Mouse (Mus musculus) midbrain, embryonic 12.5 days (tissue): ENCODE measurements at regions not wholly inside any gene's neighbourhood (a gene's known extent, or its start where the extent isn't known, plus 50 kb on each side); places are given as distances from the start of the nearest gene placed in this dataset.

Experiments
- ATAC-seq: fragments of 200-750 bp; cut with Nextera tagmentation; 2 replicates; pipeline ENCODE4 v1.8.0; 2017; ENCODE audit warnings: low read depth, moderate TSS enrichment, moderate library complexity; ENCODE audit not compliant: low FRiP score
- H3K27ac ChIP-seq: fragments of 300-500 bp; sonication (generic); replicated peaks from 2 replicates; pipeline ENCODE4 v1.5.1; 2016; ENCODE audit warnings: mild to moderate bottlenecking
- H3K27me3 ChIP-seq: fragments of 300-500 bp; sonication (generic); 2 replicates; pipeline ENCODE4 v1.6.1; 2016; ENCODE audit warnings: mild to moderate bottlenecking
- H3K36me3 ChIP-seq: fragments of 300-500 bp; sonication (generic); 2 replicates; pipeline ENCODE4 v1.6.1; 2016
- H3K4me1 ChIP-seq: fragments of 300-500 bp; sonication (generic); 2 replicates; pipeline ENCODE4 v1.6.1; 2016
- H3K4me2 ChIP-seq: fragments of 300-500 bp; sonication (generic); replicated peaks from 2 replicates; pipeline ENCODE4 v1.6.1; 2016; ENCODE audit warnings: mild to moderate bottlenecking, moderate library complexity
- H3K4me3 ChIP-seq: fragments of 300-500 bp; sonication (generic); 2 replicates; pipeline ENCODE4 v1.5.1; 2016; ENCODE audit warnings: mild to moderate bottlenecking
- H3K9ac ChIP-seq: fragments of 300-500 bp; sonication (generic); replicated peaks from 2 replicates; pipeline ENCODE4 v1.6.1; 2016; ENCODE audit warnings: mild to moderate bottlenecking, moderate library complexity
- H3K9me3 ChIP-seq: fragments of 300-500 bp; sonication (generic); 2 replicates; pipeline ENCODE4 v1.6.1; 2016; ENCODE audit warnings: mild to moderate bottlenecking
- WGBS: fragments of 180-500 bp; shearing (Covaris S2); methylation state at CpG from one replicate; pipeline ENCODE4 v1.1.7; 2016; 5-methylcytosine and 5-hydroxymethylcytosine counted together

GRCm38 (mm10) chr3:102386091-102386490, 83.6 kb upstream of the Ngf start:
- no peaks in the 10 kb centered on the region for H3K9me3 ChIP-seq
- WGBS: 89% methylated on average over 4 of the region's 4 CpGs
- H3K4me1 ChIP-seq: no peaks in the 10 kb centered on the region
- H3K4me2 ChIP-seq: no peak overlapping the region
- no peak overlapping the region for H3K9ac ChIP-seq
- no peak overlapping the region for H3K4me3 ChIP-seq
- H3K27ac ChIP-seq: no peak overlapping the region
- no peaks in the 10 kb centered on the region; the same call in 1 of the 2 replicates for H3K27me3 ChIP-seq
- ATAC-seq: no peak
- no peaks in the 10 kb centered on the region for H3K36me3 ChIP-seq

- H3K9ac ChIP-seq: no peak overlapping the region
- no peaks in the 10 kb centered on the region for H3K36me3 ChIP-seq
- H3K27ac ChIP-seq: no peak overlapping the region
- H3K4me3 ChIP-seq: no peak overlapping the region
- H3K4me1 ChIP-seq: no peaks in the 10 kb centered on the region
- H3K9me3 ChIP-seq: no peaks in the 10 kb centered on the region
- no peak for ATAC-seq
- H3K27me3 ChIP-seq: peaks cover 3% of the 10 kb centered on the region; the same call in 1 of the 2 replicates
- 80% methylated on average over 2 of the region's 2 CpGs for WGBS
- H3K4me2 ChIP-seq: no peak overlapping the region
Measured at GRCm38 (mm10) chr3:102384596-102384995, 85.1 kb upstream of the Ngf start.

GRCm38 (mm10) chr3:102383671-102384070, 86.0 kb upstream of the Ngf start:
- Histone ChIP-seq H3K27me3 (peaks cover 7% of the 10 kb centered on the region), H3K4me3 (no peak overlapping the region), H3K36me3 (no peaks in the 10 kb centered on the region), H3K27ac (no peak overlapping the region), H3K4me1 (no peaks in the 10 kb centered on the region), H3K4me2 (no peak overlapping the region), H3K9me3 (no peaks in the 10 kb centered on the region), H3K9ac (no peak overlapping the region)
- 85% methylated on average over 8 of the region's 8 CpGs for WGBS
- no peak for ATAC-seq

- 93% methylated on average over 10 of the region's 10 CpGs for WGBS
- no peaks in the 10 kb centered on the region for H3K4me1 ChIP-seq
- H3K9me3 ChIP-seq: no peaks in the 10 kb centered on the region
- no peak overlapping the region for H3K4me2 ChIP-seq
- no peak overlapping the region for H3K27ac ChIP-seq
- H3K4me3 ChIP-seq: no peak overlapping the region
- H3K36me3 ChIP-seq: no peaks in the 10 kb centered on the region
- H3K9ac ChIP-seq: no peak overlapping the region
- H3K27me3 ChIP-seq: peaks cover 9% of the 10 kb centered on the region
- ATAC-seq: no peak
Measured at GRCm38 (mm10) chr3:102381683-102382082, 88.0 kb upstream of the Ngf start.

- Histone ChIP-seq H3K9ac (no peak overlapping the region), H3K36me3 (no peaks in the 10 kb centered on the region), H3K27ac (no peak overlapping the region), H3K4me2 (no peak overlapping the region), H3K4me1 (no peaks in the 10 kb centered on the region), H3K27me3 (peaks cover 33% of the 10 kb centered on the region), H3K9me3 (no peaks in the 10 kb centered on the region), H3K4me3 (no peak overlapping the region)
- 83% methylated on average over 5 of the region's 5 CpGs for WGBS
- ATAC-seq: no peak
Measured at GRCm38 (mm10) chr3:102374381-102375060, 95.2 kb upstream of the Ngf start.

- no peak overlapping the region for H3K27ac ChIP-seq
- no peak for ATAC-seq
- no peaks in the 10 kb centered on the region for H3K4me1 ChIP-seq
- H3K27me3 ChIP-seq: peaks cover 49% of the 10 kb centered on the region
- no peak overlapping the region for H3K4me2 ChIP-seq
- 76% methylated on average over 8 of the region's 8 CpGs for WGBS
- H3K4me3 ChIP-seq: no peak overlapping the region
- no peaks in the 10 kb centered on the region for H3K36me3 ChIP-seq
- no peak overlapping the region for H3K9ac ChIP-seq
- H3K9me3 ChIP-seq: no peaks in the 10 kb centered on the region
Measured at GRCm38 (mm10) chr3:102372205-102372899, 97.4 kb upstream of the Ngf start.

GRCm38 (mm10) chr3:102366188-102366587, 103.5 kb upstream of the Ngf start:
- 75% methylated on average over 6 of the region's 6 CpGs for WGBS

GRCm38 (mm10) chr3:102364326-102364935, 105.3 kb upstream of the Ngf start:
- Histone ChIP-seq H3K27ac (no peak overlapping the region), H3K4me1 (no peaks in the 10 kb centered on the region), H3K4me2 (no peak overlapping the region), H3K27me3 (peaks cover 97% of the 10 kb centered on the region), H3K4me3 (no peak overlapping the region), H3K9ac (no peak overlapping the region), H3K36me3 (no peaks in the 10 kb centered on the region), H3K9me3 (peaks cover 6% of the 10 kb centered on the region; the same call in 1 of the 2 replicates)
- ATAC-seq: no peak
- 84% methylated on average over 5 of the region's 5 CpGs for WGBS

More at GRCm38 (mm10) chr3:102366188-102366587, 103.5 kb upstream of the Ngf start:
- no peaks in the 10 kb centered on the region for H3K4me1 ChIP-seq
- no peak overlapping the region for H3K27ac ChIP-seq
- no peaks in the 10 kb centered on the region for H3K36me3 ChIP-seq
- H3K27me3 ChIP-seq: peaks cover 96% of the 10 kb centered on the region
- H3K9me3 ChIP-seq: peaks cover 6% of the 10 kb centered on the region; the same call in 1 of the 2 replicates
- no peak overlapping the region for H3K4me2 ChIP-seq
- no peak for ATAC-seq
- H3K9ac ChIP-seq: no peak overlapping the region
- no peak overlapping the region for H3K4me3 ChIP-seq

GRCm38 (mm10) chr3:102360732-102361280, 108.9 kb upstream of the Ngf start:
- 86% methylated on average over 9 of the region's 9 CpGs for WGBS
- Histone ChIP-seq H3K4me2 (no peak overlapping the region), H3K4me1 (no peaks in the 10 kb centered on the region), H3K9ac (no peak overlapping the region), H3K27me3 (peaks cover 96% of the 10 kb centered on the region), H3K4me3 (no peak overlapping the region), H3K36me3 (no peaks in the 10 kb centered on the region), H3K27ac (no peak overlapping the region), H3K9me3 (no peaks in the 10 kb centered on the region)
- ATAC-seq: no peak

GRCm38 (mm10) chr3:102358801-102359200, 110.9 kb upstream of the Ngf start:
- no peaks in the 10 kb centered on the region for H3K9me3 ChIP-seq
- H3K9ac ChIP-seq: no peak overlapping the region
- no peaks in the 10 kb centered on the region for H3K36me3 ChIP-seq
- H3K4me2 ChIP-seq: no peak overlapping the region
- 88% methylated on average over 4 of the region's 4 CpGs for WGBS
- no peak overlapping the region for H3K27ac ChIP-seq
- no peak for ATAC-seq
- H3K27me3 ChIP-seq: peaks cover 95% of the 10 kb centered on the region
- no peaks in the 10 kb centered on the region for H3K4me1 ChIP-seq
- no peak overlapping the region for H3K4me3 ChIP-seq

- Histone ChIP-seq H3K27ac (no peak overlapping the region), H3K4me1 (no peaks in the 10 kb centered on the region), H3K4me2 (no peak overlapping the region), H3K9ac (no peak overlapping the region), H3K36me3 (no peaks in the 10 kb centered on the region), H3K4me3 (no peak overlapping the region), H3K9me3 (no peaks in the 10 kb centered on the region), H3K27me3 (peaks cover 85% of the 10 kb centered on the region)
- no peak for ATAC-seq
- 79% methylated on average over 7 of the region's 7 CpGs for WGBS
Measured at GRCm38 (mm10) chr3:102357062-102357610, 112.6 kb upstream of the Ngf start.

GRCm38 (mm10) chr3:102355352-102355751, 114.4 kb upstream of the Ngf start:
- no peaks in the 10 kb centered on the region for H3K4me1 ChIP-seq
- H3K27me3 ChIP-seq: peaks cover 85% of the 10 kb centered on the region
- 89% methylated on average over 2 of the region's 2 CpGs for WGBS
- H3K9me3 ChIP-seq: no peaks in the 10 kb centered on the region
- no peak for ATAC-seq
- H3K4me3 ChIP-seq: no peak overlapping the region
- H3K27ac ChIP-seq: no peak overlapping the region
- no peaks in the 10 kb centered on the region for H3K36me3 ChIP-seq
- no peak overlapping the region for H3K4me2 ChIP-seq
- no peak overlapping the region for H3K9ac ChIP-seq
